Mouse (Mus musculus): ENCODE data around the gene Nectin2. TPM values are rescaled to one million over a fixed set of nuclear protein-coding genes. Genes with fewer than 3 reads are reported as not detected.

The Nectin2 gene
- total RNA-seq, 4 experiments from 2014 or later: 1.0 to 1.8 (median 1.5) TPM

DNA sequence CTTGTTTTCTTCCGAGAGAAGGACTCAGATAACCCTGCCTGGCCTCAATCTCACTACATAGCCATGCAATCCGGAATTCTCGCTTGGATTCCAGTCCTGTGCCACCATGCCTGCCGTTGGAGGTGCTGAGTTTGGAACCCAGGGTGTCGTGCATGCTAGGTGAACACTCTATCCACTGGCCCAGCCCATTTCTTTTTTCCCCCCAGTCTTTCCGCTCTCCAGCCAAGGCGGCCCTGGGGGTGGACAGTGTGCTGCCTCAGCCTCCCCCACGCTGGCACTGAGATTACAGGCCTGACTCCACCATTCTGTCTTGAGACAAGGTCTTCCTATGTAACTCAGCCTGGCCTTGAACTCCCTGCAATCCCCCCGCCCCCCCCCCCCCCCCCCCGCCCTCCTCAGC is 4.3 kb downstream of the Nectin2 start:
- no peak for DNase-seq (ENCODE audit: low spot score in 2 of 2)

DNA sequence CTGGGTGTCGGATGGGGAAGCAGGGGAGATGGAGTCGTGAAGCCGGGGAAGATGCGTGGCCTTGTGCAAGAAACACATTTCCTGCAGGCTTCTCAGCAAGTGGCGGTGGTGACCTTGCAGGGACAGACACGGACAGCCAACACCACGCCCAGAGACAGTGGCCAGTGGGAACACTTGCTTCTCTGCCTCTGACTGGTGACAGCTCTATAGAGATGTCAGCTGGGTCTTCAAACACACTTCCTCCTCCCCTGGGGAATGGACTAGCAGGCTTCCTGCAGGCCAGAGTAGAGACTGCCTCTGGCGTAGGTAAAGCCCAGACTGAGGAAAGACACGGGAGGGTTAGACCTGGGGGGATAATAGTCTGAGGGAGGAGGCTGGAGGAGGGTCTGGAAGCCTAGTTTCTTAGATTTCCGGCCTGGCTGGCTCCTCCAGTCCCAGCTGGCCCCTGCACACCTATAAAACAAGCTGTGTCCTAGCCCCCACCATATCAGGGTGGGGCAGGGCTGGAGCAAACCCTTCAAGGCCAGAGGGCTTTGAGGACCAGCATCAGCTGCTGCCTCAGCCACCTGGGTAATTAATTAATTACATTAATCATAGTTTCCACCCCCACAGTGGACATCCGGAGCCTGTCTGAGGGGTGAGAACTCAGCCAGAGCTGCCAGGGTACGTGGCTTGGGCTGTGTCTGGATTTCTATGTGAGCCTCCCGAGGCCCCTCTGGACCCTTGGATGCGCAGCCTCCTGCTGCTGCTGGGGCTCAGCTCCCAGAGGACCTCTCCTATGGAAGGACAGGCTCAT is 5.5 kb downstream of the Nectin2 start:
- DNase-seq (ENCODE audit: low spot score in 2 of 2): no peak

DNA sequence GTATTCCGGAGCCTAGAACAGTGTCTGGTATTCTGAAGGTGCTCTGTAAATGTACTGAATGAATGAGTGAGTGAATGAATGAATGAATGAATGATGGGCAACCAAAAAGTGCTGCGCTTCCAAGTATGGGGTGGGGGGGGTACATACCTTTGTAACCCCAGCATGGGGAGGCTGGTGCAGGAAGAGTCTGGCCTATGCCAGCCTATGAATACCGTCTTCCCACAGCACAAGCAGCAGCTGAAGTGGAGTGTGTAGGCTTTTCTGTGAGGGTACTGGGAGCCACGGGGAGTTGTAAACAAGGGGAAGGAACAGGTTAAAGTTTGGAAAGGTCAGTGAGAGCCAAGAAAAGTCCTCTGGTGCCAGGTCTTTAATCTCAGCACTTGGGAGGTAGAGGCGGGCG is 6.5 kb downstream of the Nectin2 start:
- no peak for DNase-seq (ENCODE audit: low spot score in 2 of 2)

DNA sequence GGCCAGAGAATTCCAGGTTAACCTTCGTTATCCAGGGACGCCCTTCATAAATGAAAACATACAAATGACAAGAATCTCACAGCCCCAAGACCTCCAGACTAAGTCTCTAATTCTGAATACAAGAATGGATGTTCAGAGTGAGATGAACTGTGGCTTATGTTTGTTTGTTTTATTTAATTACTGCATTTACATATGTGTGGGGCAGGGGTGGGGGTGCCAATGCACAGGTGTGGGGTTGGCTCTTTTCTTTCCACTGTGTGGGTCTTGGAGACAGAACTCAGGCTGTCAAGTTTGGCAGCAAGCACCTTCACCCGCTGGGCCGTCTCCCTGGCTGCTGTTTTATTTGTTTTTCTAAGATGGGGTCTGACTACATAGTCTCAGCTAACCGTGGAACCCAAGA is 7.8 kb downstream of the Nectin2 start:
- no peak for DNase-seq (ENCODE audit: low spot score in 2 of 2)

DNA sequence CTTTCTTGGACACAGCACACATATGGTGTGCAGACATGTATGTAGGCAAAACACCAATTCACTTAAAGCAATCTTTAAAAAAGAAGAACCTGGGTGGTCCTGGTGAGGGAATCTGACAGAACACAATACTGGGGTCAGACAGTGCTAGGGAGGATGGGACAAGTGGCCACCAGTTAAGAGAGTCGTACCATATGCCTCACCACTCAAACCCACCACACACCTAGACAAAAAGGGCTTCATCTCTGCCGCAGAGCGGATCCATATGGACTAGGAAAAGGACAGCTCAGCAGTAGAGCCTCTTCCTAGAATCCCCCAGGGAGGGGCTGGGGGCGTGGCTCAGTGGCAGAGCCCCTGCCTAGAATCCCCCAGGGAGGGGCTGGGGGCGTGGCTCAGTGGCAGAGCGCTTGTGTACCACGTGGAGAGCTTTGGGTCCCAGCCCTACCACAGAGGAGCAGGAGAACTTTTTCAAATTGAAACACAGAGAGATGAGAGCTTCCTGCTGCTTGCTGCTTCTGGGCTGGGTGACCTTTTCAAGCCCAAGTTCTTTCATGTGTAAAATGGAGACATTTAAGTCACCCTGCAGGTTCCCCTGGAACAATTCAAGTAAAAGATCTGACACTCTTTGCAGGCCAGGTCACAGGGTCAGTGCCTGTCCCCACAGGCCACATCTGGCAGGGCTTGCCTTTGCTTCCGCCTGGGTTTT is 8.8 kb downstream of the Nectin2 start:
- DNase-seq (ENCODE audit: low spot score in 2 of 2): no peak

DNA sequence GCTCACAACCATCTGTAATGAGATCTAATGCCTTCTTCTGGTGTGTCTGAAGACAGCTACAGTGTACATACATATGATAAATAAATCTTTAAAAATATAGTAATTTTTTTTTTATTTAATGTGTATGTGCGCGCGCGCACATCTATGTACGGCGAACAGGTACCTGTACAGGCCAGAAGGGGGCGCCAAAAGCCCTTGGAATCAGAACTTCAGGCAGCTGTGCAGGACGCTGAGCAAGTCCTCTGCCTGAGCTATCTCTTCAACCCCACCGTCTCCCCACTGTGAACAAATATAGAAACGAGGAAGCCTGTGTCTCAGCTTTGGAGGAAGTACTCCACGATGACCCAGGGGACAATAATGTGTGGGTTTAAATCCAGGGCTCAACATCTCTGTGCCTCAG is 10.0 kb downstream of the Nectin2 start:
- DNase-seq (ENCODE audit: low spot score in 2 of 2): no peak

DNA sequence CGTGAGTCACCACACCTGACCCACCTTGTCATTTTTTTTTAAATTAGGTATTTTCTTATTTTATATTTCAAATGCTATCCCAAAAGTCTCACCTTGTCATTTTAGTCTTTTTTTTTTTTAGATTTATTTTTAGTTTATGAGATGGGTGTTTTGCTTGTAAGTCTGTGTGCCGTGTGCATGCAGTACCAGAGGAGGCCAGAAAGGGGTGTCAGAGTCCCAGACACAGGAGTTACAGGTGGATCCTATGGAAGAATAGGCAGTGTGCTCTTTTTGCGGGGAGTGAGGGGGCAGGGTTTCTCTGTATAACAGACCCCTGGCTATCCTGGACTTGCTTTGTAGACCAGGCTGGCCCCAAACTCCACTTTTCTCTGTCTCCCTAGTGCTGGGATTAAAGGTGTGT is 11.5 kb downstream of the Nectin2 start:
- DNase-seq (ENCODE audit: low spot score in 2 of 2): no peak

DNA sequence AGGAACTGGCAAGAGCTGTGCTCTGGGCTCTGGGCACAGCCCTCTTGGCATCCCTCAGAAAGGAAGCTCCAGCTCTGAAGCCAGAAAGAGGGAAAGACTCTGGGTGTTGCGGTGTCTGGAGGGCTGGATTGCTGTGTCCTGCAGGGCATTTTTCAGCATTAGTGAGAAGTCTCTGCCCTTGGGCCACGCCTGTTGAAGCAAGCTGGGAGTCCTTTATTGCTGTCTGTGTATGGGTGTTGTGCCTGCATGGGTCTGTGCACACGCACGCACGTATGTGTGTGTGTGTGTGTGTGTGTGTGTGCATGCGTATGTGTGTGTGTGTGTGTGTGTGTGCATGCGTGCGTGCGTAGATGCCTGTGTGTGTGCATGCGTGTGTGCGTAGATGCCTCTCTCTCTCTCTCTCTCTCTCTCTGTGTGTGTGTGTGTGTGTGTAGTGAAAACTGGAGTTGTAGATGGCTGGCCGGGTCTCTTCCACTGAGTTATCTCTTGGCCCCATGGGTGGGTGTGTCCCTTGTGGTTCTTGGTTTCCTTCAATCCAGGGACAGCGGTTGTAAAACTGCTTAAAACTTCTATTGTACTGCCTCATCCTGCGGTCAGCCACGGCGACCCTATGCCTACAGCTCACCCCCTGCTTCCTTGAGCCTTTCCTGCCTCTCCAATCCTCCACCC is 13.8 kb downstream of the Nectin2 start:
- no peak for DNase-seq (ENCODE audit: low spot score in 2 of 2)

DNA sequence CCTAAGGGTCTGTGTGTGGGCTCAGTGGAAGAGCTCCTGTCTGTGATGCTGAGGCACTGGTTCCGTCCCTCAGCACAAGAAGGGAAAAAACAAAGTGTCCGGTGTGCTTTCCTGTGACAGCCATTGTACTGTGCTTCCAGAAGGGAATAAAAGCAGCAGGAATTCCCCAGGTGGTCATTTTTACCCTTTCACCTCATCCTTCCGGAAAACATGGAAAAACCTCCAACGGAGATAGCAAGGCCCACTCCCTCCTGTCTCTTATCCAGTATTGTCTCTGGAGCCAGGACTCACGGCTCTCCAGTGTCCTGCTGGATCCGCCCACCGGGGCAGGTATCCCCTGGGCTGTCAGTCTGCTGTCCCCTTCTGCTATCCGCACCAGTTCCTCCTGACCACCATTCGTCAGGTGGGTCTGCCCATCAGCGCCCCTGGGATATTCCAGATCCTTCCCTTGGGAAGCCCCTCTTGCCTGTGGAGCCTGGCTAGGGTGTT is 16.1 kb downstream of the Nectin2 start:
- DNase-seq (ENCODE audit: low spot score in 2 of 2): no peak

DNA sequence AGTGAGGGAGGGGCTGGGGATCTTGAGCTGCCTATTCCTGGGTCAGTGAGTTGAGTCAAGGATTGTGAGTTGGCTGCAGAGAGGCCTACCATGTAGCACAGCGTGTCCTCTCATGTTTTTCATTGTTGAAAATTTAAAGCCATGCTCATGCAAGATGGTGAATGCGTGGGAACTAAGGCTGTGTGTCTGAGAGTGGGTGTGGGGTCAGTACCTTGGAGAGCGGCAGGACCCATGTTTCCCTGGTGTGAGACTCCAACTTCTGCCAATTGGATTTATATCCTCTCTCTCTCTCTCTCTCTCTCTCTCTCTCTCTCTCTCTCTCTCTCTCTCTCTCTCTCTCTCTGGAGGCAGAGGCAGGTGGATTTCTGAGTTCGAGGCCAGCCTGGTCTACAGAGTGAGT is 23.7 kb downstream of the Nectin2 start:
- DNase-seq (ENCODE audit: low spot score in 2 of 2): no peak

DNA sequence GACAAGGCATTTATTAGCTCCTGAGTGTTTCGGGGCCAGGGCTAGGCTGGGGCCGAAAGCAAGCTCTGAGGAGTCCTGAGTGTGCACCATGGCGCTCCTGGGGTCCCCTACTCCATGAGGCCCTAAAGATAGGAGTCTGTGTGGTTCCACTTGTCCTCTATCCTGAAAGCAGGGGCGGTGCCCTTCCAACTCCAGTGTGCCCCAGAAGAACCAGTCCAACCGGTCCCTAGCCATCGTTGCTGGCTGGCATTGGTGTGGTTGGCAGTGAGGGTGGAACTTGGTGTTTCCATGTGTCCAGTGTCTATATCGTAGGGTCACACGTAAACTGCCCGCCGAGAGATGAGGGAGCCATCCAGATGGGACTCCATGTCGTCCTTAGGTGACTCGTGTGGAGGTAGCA is 26.1 kb downstream of the Nectin2 start:
- no peak for DNase-seq (ENCODE audit: low spot score in 2 of 2)

DNA sequence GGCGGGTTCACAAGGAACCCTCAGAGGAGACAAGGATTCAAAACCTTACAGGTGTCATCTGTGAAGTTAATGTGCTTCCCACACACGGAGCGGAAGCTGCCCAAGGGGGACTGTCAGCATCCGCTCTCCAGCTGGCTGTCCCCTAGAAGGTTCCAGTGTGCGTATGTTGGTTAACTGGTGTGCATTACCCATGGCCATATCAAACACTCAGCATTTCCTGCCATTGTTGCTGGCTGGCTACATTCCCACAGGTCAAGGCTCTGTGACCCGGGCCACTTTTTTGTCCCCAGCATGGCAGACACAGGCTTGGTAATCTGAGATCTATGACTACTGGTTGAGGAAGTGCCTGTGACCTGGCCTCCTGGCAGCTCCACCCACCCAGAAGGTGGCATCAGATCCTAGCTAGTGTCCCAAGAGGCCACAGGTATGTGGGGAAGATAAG is 27.5 kb downstream of the Nectin2 start:
- no peak for DNase-seq (ENCODE audit: low spot score in 2 of 2)

DNA sequence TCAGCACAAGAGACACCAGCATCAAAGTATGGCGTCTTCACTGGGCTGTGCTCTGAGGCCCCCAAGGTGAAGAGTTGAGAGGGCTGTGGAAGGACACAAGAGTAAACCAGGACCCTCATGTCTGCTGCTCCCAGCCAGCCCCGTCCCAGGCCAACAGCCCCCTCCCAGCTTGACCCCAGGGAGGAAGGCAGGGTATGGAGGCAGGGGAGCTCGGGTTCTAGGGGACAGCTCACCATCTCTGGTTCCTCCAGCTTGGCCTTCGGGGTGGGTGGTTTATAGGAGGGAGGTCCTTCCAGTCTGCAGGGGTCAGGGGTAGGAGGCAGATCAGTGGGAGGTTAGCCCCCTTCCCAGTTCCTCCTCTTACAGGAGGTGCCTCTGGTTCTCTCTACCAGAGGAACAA is 31.1 kb downstream of the Nectin2 start:
- DNase-seq (ENCODE audit: low spot score in 2 of 2): no peak

DNA sequence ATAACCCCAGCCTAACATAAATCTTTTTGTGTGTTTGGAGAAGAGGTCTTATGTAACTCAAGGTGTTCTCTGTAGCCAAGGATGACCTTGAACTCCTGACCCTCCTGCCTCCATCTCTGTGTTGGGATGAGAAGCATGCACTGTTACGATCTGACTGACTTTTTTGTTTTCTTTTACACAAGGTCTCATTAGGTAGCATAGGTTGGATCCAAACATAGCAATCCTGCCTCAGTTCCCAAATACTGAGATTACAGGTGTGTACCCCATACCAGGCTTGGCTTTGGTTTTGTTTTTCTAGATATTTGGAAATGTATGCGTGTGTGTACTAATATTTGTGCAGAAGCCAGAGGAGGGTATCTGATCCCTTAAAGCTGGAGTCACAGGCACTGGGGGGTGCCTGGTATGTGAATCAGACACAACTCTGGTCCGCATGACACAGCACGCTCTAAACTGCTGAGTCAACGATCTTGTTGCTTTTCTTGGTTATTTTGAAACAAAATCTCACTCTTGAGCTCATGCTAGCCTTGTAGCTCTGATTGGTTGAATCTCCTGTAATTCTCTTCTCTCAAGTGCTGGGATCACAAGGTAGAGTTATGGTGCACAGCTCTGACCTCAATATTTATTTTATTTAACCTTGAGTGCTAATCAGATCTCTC is 31.9 kb downstream of the Nectin2 start:
- no peak for DNase-seq (ENCODE audit: low spot score in 2 of 2)

DNA sequence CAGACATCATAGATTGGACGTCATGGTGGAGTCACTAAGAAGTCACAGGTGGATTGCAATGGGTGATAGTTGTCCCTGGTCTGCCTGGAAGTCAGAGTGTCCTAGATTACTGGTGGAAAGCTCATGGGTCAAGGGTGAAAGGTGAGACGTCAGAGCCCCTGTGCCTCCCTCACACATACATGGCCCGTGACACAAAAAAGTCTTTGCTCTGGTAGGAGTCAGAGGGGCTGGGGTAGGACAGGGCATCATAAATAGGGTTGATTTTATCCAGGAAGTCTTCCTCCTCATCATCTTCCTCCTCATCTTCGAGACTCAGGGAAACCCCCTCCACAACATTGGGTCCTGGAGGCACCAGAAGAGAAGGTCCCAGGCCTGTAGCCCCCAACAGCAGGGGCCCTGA is 32.9 kb downstream of the Nectin2 start:
- no peak for DNase-seq (ENCODE audit: low spot score in 2 of 2)

DNA sequence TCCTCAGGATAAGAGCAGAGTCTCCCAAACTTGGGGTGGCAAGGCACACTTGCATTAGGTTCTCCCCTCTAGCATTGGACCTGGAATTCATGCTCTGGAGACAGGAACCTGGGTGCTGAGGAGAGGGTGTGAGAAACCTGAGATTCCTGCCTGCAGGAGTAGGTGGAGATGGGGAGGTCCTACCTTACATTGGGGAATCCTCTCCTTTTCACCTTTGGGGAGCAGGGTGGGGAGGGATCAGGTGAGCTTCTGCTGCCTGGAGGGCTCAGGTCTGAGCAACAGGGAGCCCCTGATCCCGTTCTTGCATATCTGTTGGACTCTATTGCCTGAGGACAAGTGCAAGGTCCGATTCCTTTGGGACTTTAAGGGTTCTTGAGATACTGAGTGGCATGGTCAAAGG is 33.5 kb downstream of the Nectin2 start:
- DNase-seq (ENCODE audit: low spot score in 2 of 2): no peak

DNA sequence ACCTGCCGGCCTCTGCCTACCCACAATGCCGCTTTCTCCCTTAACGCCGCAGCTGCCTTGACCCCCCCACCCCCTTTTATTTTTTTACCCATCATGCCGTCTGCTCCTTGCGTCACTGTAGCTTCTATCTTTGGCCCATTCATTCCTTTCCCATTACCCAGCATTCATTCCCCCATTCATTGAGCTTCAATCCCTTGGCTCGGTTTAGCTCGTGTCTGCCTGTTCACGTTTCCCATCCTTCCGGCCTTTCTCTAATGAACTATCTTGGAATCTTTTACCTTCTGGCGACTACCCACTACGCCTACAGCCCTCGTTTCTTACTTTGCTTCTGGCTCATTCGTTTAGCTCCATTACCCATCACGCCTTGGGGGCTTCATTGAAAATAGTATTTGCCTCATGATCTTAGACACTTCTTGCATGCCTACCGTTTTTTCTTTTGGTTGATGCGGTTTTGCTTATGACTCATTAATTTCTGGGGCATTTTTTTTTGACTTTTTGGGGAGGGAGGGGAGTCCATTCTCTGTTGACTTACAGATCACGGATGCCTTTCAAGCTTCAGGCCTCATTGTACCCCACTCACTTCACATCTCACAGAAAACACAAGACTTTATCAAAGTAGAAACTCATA is 34.1 kb downstream of the Nectin2 start:
- DNase-seq (ENCODE audit: low spot score in 2 of 2): no peak

DNA sequence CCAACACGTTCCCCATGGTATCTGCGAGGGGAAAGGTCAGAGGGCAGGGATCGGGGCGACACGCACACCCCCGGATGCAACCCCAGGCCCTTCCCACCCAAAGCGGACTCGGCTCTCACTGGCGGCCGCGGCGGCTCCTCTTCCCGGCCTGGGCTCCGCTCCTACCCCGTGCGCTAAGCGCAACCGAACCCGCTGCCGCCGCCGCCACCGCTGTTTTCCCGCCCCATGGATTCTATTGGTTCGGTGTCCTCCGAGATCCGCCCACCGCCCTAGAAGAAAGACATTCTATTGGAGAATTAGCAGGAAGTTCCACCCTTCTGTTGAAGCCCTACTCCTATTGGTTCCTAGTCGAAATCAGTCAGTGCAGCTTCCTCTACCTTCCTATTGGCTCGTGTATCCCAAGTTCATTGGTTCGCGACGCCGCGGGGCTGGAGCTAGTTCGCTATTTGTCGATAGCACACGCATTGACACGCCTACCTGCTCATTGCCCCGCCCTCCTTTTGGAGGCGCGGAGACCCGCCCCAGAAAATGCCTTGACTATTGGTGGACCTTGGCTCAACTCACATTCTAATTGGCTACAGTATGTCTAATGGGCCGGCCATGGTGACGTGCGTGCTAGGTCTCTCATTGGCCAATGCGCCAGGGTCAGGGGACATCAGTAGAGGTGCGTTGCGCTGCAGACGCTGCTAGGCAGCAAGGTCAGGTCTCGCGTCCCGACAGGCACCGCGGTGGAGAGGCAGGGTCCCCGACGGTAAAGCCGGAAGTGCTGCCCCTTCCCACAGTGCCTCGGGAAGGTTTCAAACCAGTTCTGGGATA is 34.8 kb downstream of the Nectin2 start, which contains the start of gene Tomm40:
Tomm40 (minus strand) TSS at position 200 of the 816 bp plus-strand sequence.
- DNase-seq (ENCODE audit: low spot score in 2 of 2): peak; percentile 99 to 100

DNA sequence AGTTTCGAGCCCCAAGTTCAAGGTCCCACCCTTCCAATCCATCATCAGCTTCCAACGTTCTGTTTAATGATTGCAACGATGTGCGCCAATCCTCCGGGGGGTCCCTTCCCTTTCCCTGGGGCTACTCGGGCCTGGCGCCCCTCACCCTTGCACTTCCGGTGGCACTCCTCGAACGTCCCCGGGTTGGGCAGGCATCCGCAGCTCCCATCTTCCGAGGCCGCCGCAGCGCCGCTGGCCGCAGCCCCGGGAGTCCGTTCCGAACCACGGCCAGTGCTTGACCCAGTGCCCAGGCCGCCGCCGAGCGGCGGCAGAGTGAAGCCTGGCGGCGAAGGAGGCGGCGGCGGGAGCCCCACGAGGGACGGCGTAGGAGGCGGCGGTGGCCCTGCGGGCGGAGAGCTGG is 35.4 kb downstream of the Nectin2 start:
- DNase-seq (ENCODE audit: low spot score in 2 of 2): peak in 1 of 2 experiments; percentile 30

DNA sequence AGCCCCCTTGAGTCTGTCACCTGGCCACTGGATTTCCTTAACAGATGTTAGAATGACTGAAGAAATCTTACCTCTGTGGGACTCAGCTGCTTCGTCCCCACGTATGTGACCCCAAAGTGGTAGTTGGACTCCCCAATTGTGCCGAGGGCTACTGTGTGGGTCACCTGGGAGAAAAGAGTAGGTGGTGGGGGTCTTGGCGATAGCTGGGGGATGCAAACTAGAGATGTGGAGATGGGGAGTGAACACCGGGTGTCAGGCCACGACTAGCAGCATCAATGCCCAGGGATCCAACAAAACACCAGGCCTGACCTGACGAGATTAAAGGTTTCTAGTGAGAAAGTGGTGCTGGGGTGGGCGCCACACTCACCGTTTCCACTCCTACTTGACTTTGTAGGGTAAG is 36.7 kb downstream of the Nectin2 start:
- no peak for DNase-seq (ENCODE audit: low spot score in 2 of 2)

Measured in gastrocnemius, adult 8-10 months (tissue).